Mouse (Mus musculus) olfactory bulb, adult 2 months (tissue): ENCODE data around the gene Vgll2. TPM values are rescaled to one million over a fixed set of nuclear protein-coding genes. Genes with fewer than 3 reads are reported as not detected.

Source experiments
- H3K27ac ChIP-seq: fragments of 200-500 bp; 2 replicates; pipeline ENCODE4 v1.5.1; 2012; ENCODE audit warnings: low read depth, low read length; ENCODE audit not compliant: insufficient read depth
- H3K4me1 ChIP-seq: fragments of 200-500 bp; 2 replicates; pipeline ENCODE4 v1.6.1; 2012; ENCODE audit warnings: low read length; ENCODE audit not compliant: control insufficient read depth, insufficient read depth
- H3K4me3 ChIP-seq: fragments of 200-500 bp; 2 replicates; pipeline ENCODE4 v1.5.1; 2012; ENCODE audit warnings: mild to moderate bottlenecking, low read depth, low read length, moderate library complexity; ENCODE audit not compliant: insufficient read depth
- CTCF ChIP-seq: fragments of 200-500 bp; IDR thresholded peaks from 2 replicates; pipeline ENCODE4 v1.5.1; 2012; ENCODE audit warnings: low read depth, mild to moderate bottlenecking, low read length, moderate library complexity; ENCODE audit not compliant: insufficient read depth
- POLR2A ChIP-seq: fragments of 200-500 bp; IDR thresholded peaks from 2 replicates; pipeline ENCODE4 v1.6.1; 2012; ENCODE audit warnings: mild to moderate bottlenecking, low read depth, low read length, moderate library complexity; ENCODE audit not compliant: insufficient read depth
- WGBS: fragments of 180-500 bp; shearing (Covaris S2); methylation state at CpG from one replicate; pipeline ENCODE4 v1.1.7; 2018; 5-methylcytosine and 5-hydroxymethylcytosine counted together
- polyA plus RNA-seq: library from polyadenylated mRNA; stranded (reverse); fragments of >200 nt; gene quantifications from 2 replicates; pipeline ENCODE4 v1.2.4, GENCODE M21; 2012; ENCODE audit warnings: low replicate concordance; ENCODE audit not compliant: missing spikeins, insufficient read depth, insufficient read length

Gene Vgll2
- polyA plus RNA-seq, 1 experiment = not detected

DNA sequence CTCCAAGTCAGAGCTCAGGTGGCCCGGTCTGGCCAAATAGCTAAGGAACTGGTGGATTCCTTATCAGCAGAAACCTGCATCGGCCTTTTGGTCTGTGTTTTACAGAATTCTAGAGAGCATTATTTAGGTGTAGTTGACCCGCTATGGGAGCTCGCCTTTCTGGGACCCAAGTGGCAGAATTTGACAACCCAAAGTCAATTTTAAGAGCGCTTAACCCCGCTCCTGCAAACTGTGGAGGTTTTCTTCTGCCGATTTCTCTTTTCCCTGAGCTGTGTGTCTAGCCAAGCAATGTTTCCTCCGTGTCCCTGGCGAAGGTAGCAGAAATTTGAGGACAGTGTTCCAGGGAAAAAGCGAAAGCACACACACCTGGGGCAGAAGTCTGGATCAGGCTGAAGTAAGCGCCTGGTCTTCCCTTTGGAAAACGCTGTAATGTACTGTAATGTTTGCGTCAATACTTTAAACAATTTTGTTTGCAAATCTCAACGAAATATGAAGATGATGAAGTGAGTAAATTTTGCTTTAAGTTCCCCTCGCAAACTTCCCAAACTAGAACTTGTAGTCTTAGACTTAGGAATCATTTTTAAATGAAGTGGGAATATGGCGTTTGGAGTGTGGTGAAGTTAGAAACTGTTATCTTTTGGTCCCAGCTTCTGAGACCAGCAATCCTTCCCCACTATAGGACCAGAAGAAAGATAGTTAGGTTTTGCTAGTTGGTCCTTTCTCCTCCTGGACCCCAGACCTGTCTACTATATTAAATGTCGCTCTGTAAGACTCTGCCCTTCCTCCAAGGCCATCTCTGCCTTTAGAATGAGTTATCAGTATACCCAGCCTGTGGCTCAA is 1.1 kb downstream of the Vgll2 start:
- TF ChIP-seq POLR2A = no peak
- no peak for TF ChIP-seq CTCF
- Histone ChIP-seq H3K4me1 (peaks cover 16% of the 10 kb centered on the region), H3K27ac (no peak overlapping the region), H3K4me3 (no peak overlapping the region)
- 12% methylated on average over 17 of the region's 17 CpGs for WGBS

DNA sequence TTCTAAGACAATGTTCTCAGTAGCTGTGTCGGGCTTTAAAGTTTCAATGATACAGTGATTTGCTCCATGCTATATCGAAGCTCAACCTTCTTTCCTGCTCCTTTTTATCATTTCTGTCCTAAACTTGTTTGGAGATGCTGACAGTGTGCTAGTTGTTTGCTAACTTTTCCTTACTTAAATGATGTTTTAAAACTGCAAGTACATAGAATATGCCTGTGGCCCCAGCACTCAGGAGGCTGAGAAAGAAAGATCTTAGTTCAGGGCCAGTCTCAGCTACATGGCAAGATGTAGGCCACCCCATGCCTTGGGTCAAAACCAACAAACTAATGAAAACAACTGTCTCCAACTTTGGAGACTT is 1.7 kb downstream of the Vgll2 start:
- no peak overlapping the region for H3K27ac ChIP-seq
- TF ChIP-seq CTCF (no peak), POLR2A (no peak)
- WGBS = 43% methylated on average over 2 of the region's 2 CpGs
- H3K4me1 ChIP-seq = peaks cover 16% of the 10 kb centered on the region
- H3K4me3 ChIP-seq = no peak overlapping the region

- WGBS = 3% methylated on average over 1 of the region's 1 CpGs
- Histone ChIP-seq H3K27ac (no peak overlapping the region), H3K4me3 (no peak overlapping the region), H3K4me1 (peaks cover 16% of the 10 kb centered on the region)
- no peak for TF ChIP-seq CTCF
- TF ChIP-seq POLR2A = no peak
Observed at GRCm38 (mm10) chr10:52025291-52025690, 3.0 kb downstream of the Vgll2 start.

DNA sequence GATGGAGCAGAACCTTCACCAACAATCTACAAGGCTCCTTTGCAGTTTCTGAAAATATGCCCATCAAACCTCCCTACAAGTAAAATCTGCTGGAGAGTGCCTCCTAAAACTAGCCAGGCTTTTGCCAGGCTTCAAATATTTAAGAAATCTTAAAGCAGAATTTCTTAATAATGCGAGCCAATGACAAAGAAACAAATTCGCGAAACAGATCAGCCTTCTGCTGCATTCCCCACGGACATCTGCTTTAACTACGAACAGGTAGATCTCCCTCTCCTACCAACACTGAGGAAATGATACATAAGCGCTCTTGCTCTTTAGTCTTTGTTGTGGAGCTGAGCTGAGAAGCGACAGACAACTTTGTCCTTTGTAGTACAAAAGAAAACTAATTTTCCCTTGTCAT is 3.5 kb downstream of the Vgll2 start:
- Histone ChIP-seq H3K4me1 (peaks cover 16% of the 10 kb centered on the region), H3K27ac (no peak overlapping the region), H3K4me3 (no peak overlapping the region)
- TF ChIP-seq POLR2A = no peak
- no peak for TF ChIP-seq CTCF
- WGBS = 31% methylated on average over 7 of the region's 7 CpGs

DNA sequence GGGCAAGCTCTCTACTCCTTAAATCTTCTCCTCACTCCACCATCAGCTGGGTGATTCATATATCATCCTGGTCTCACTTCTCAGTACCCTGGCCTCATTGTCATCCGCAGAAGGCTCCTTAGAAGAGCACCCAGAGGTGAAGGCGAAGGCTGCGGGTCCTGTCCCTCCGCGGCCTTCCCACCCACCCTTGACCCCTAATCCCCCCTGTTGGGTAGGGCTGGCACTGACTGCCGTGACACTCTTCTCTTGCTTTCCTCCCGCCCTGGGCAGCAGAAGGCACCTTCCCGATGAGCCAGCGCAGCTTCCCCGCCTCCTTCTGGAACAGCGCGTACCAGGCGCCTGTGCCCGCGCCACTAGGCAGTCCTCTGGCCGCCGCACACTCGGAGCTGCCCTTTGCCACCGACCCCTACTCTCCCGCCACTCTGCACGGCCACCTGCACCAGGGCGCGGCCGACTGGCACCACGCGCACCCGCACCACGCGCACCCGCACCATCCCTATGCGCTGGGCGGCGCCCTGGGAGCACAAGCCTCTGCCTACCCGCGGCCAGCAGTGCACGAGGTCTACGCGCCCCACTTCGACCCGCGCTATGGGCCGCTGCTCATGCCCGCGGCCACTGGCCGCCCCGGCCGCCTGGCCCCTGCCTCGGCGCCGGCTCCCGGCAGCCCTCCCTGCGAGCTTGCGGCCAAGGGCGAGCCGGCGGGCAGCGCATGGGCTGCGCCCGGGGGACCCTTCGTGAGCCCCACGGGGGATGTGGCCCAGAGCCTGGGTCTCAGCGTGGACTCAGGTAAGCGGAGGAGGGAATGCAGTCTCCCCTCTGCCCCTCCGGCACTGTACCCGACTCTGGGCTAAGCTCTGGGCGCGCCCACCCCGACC is 5.1 kb downstream of the Vgll2 start:
- H3K4me3 ChIP-seq = peak overlapping the region; percentile 38
- no peak for TF ChIP-seq CTCF
- TF ChIP-seq POLR2A = no peak
- 3% methylated on average over 68 of the region's 68 CpGs for WGBS

DNA sequence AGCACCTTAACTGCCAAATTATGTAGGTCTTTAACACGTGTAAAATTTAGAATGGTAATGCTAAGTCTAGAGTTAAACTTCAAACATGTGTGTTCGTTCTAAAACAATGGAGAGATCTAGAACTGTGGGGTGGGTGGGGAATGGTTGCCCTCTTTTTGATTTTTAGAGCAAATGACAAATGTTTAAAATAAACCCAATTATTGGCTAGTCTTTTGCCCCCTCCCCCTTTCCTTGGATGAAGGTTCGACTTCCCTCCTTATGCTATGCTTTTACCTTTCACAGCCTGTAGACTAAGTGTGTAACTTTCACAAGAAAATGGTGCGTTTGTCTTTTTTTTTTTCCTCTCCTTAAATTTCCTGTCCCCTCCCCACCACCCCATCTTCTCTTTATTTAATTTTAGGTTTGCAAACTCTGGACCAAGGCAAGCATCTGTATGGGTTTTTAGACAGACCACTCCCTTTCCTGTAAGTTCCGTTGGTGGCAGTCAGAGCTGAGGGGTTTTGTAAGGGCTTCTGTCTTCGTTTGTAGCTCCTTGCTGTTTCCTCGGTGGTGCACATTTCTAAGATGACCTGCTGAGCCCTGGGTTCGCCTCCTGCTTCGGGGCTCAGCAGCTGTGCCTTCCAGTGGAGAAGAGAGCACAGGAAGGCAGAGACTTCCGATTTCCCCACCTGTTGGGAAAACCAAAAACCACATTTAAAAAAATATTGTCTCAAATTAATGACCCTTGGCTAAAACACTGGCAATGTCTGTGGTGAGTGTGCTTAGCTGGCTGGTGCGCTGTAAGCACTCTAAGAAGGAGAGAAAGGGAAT is 6.5 kb downstream of the Vgll2 start:
- no peak for TF ChIP-seq CTCF
- no peak for TF ChIP-seq POLR2A
- Histone ChIP-seq H3K4me3 (no peak overlapping the region), H3K27ac (no peak overlapping the region), H3K4me1 (peaks cover 8% of the 10 kb centered on the region)
- WGBS = 6% methylated on average over 11 of the region's 11 CpGs

More for the DNA sequence above, 5.1 kb downstream of the Vgll2 start:
- Histone ChIP-seq H3K27ac (no peak overlapping the region), H3K4me1 (peaks cover 14% of the 10 kb centered on the region)

GRCm38 (mm10) chr10:52029421-52030080 is 7.2 kb downstream of the Vgll2 start:
- peaks cover 8% of the 10 kb centered on the region for H3K4me1 ChIP-seq
- no peak overlapping the region for H3K27ac ChIP-seq
- TF ChIP-seq POLR2A (no peak), CTCF (no peak)
- no peak overlapping the region for H3K4me3 ChIP-seq
- WGBS = 7% methylated on average over 10 of the region's 10 CpGs

GRCm38 (mm10) chr10:52033729-52034128 is 11.4 kb downstream of the Vgll2 start:
- TF ChIP-seq POLR2A (no peak), CTCF (no peak)
- no peaks in the 10 kb centered on the region for H3K4me1 ChIP-seq
- no peak overlapping the region for H3K4me3 ChIP-seq
- no peak overlapping the region for H3K27ac ChIP-seq
